Mouse (Mus musculus) forebrain, embryonic 11.5 days (tissue): ENCODE measurements at regions not wholly inside any gene's neighbourhood (a gene's known extent, or its start where the extent isn't known, plus 50 kb on each side); places are given as distances from the start of the nearest gene placed in this dataset.

Experiments
- ATAC-seq: fragments of 200-750 bp; cut with Nextera tagmentation; replicated peaks from 2 replicates; pipeline ENCODE4 v1.8.0; 2017; ENCODE audit warnings: moderate TSS enrichment; ENCODE audit not compliant: low FRiP score
- DNase-seq: peaks from one replicate; pipeline ENCODE4 v3.0.0-alpha.2; 2017; ENCODE audit warnings: low spot score
- H3K27ac ChIP-seq: fragments of 300-500 bp; sonication (generic); 2 replicates; pipeline ENCODE4 v1.5.1; 2014; ENCODE audit warnings: low read depth, low read length
- H3K27me3 ChIP-seq: fragments of 300-500 bp; sonication (generic); 2 replicates; pipeline ENCODE4 v1.6.1; 2014; ENCODE audit warnings: mild to moderate bottlenecking, low read length, mixed read lengths; ENCODE audit not compliant: control insufficient read depth, insufficient read depth
- H3K36me3 ChIP-seq: fragments of 300-500 bp; sonication (generic); 2 replicates; pipeline ENCODE4 v1.6.1; 2014; ENCODE audit warnings: mild to moderate bottlenecking, low read length, moderate library complexity, mixed read lengths; ENCODE audit not compliant: control insufficient read depth, insufficient read depth
- H3K4me1 ChIP-seq: fragments of 300-500 bp; sonication (generic); replicated peaks from 2 replicates; pipeline ENCODE4 v1.6.1; 2014; ENCODE audit warnings: low read length, mixed read lengths; ENCODE audit not compliant: control insufficient read depth, insufficient read depth
- H3K4me2 ChIP-seq: fragments of 300-500 bp; sonication (generic); 2 replicates; pipeline ENCODE4 v1.6.1; 2014; ENCODE audit warnings: low read depth, mild to moderate bottlenecking, low read length, moderate library complexity, mixed read lengths; ENCODE audit not compliant: severe bottlenecking
- H3K4me3 ChIP-seq: fragments of 300-500 bp; sonication (generic); 2 replicates; pipeline ENCODE4 v1.5.1; 2014; ENCODE audit warnings: low read depth, low read length
- H3K9ac ChIP-seq: fragments of 300-500 bp; sonication (generic); 2 replicates; pipeline ENCODE4 v1.6.1; 2014; ENCODE audit warnings: low read length
- H3K9me3 ChIP-seq: fragments of 300-500 bp; sonication (generic); 2 replicates; pipeline ENCODE4 v1.6.1; 2016; ENCODE audit warnings: low read length, mixed read lengths; ENCODE audit not compliant: control insufficient read depth
- WGBS: fragments of 180-500 bp; shearing (Covaris S2); extraction: QIAGEN DNeasy Blood & Tissue Kit; methylation state at CpG from one replicate; pipeline ENCODE4 v1.1.7; 2014; 5-methylcytosine and 5-hydroxymethylcytosine counted together

DNA sequence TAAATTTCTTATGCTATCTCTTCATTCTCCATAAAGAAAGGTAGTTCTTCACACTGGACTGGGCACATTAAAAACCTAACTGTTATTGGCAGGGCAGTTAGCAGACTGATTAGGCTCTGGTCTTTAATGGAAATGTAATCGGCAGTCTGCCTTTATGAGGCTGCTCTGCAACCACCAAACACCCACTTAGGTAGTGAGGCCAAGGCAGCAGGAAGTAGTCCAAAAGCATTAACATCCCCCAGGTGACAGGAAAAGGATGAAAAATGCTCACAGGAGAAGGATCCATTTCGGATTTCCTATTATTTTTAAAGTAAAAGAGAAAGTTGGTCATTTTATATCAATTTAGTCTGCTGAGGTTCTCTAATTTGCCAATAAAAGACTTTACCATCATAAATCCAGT lies 528.9 kb upstream of the Dppa4 start:
- no peak overlapping the region for H3K9ac ChIP-seq

DNA sequence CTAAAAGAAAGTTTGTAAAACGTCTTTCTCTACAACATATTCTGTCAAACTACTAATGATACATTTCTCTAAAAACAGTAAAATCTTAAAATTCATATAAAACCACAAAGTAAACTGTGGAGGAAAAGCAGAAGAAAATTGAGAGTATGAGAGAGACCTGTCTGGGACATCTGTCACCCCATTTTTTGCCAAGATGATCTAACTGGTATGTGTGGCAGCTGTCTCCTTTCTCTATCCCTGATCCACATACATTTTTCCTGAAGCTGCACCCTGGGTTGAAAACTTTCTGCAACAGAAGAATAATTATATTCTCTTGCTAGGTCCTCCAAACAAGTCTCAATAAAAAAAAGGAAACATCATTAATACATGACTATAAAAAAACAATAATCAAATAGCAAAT lies 525.2 kb upstream of the Dppa4 start:
- WGBS, result 67% methylated on average over 1 of the region's 1 CpGs
- no peak for ATAC-seq
- H3K27me3 ChIP-seq, result no peaks in the 10 kb centered on the region

More for the DNA sequence above, 528.9 kb upstream of the Dppa4 start:
- Histone ChIP-seq H3K4me1 (no peaks in the 10 kb centered on the region), H3K27ac (no peak overlapping the region), H3K36me3 (no peaks in the 10 kb centered on the region), H3K4me2 (no peak overlapping the region), H3K27me3 (no peaks in the 10 kb centered on the region), H3K9me3 (no peaks in the 10 kb centered on the region), H3K4me3 (no peak overlapping the region)
- ATAC-seq, result no peak
- 80% methylated on average over 2 of the region's 2 CpGs for WGBS
- DNase-seq, result no peak

DNA sequence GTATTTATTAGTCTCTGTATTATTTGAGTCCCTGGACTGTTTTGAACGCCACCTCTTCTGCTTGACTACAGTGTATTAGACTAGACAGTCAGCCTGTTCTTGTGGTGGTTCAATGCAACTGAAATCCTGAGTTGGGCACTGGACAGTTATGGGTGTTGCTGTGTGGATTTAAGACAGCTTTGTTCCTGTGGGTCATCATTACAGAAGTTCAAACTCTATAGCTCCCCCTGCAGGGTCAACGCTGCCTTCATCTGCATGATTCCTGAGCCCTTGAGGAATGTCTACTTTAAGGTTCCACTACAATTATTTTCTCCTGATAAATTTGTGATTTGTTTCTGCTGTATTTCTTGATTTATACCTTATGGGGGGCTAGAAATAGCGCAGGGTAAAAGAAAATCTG lies 517.8 kb upstream of the Dppa4 start:
- no peaks in the 10 kb centered on the region for H3K4me1 ChIP-seq
- no peaks in the 10 kb centered on the region for H3K36me3 ChIP-seq
- no peak overlapping the region for H3K4me3 ChIP-seq
- ATAC-seq, result peak; percentile 24; the same call in 1 of the 2 replicates
- no peaks in the 10 kb centered on the region for H3K27me3 ChIP-seq
- H3K4me2 ChIP-seq, result no peak overlapping the region
- no peaks in the 10 kb centered on the region for H3K9me3 ChIP-seq
- peak; percentile 55 for DNase-seq
- H3K9ac ChIP-seq, result no peak overlapping the region
- H3K27ac ChIP-seq, result no peak overlapping the region
- WGBS, result 67% methylated on average over 3 of the region's 3 CpGs

More for the DNA sequence above, 525.2 kb upstream of the Dppa4 start:
- no peak overlapping the region for H3K4me2 ChIP-seq
- H3K36me3 ChIP-seq, result no peaks in the 10 kb centered on the region
- no peak overlapping the region for H3K4me3 ChIP-seq
- no peaks in the 10 kb centered on the region for H3K4me1 ChIP-seq
- DNase-seq, result no peak
- H3K9ac ChIP-seq, result no peak overlapping the region
- H3K27ac ChIP-seq, result no peak overlapping the region
- no peaks in the 10 kb centered on the region for H3K9me3 ChIP-seq

DNA sequence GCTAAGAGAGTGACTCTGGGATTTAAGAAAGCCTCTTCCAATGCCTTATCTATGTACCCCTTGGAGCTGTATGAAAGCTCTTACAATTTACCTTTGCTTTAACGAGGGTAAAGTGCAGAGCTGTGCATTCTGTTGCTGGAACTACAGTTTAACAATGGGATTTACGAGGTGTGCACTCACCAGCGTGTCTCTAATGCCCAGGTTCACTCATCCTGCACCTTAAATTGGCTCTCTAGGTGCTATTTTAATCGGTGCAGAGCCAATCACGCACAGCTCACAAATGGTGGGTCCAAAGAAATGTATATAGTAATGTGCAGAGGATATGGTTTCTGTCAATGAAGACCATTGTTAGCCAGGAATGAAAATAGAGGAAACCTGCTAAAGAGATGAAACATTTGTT lies 495.0 kb upstream of the Dppa4 start:
- H3K4me3 ChIP-seq, result no peak overlapping the region
- H3K27me3 ChIP-seq, result no peaks in the 10 kb centered on the region
- DNase-seq (no peak), ATAC-seq (no peak)
- H3K27ac ChIP-seq, result no peak overlapping the region
- no peaks in the 10 kb centered on the region for H3K4me1 ChIP-seq
- H3K4me2 ChIP-seq, result no peak overlapping the region
- H3K36me3 ChIP-seq, result no peaks in the 10 kb centered on the region
- 74% methylated on average over 5 of the region's 5 CpGs for WGBS
- H3K9me3 ChIP-seq, result no peaks in the 10 kb centered on the region
- no peak overlapping the region for H3K9ac ChIP-seq

DNA sequence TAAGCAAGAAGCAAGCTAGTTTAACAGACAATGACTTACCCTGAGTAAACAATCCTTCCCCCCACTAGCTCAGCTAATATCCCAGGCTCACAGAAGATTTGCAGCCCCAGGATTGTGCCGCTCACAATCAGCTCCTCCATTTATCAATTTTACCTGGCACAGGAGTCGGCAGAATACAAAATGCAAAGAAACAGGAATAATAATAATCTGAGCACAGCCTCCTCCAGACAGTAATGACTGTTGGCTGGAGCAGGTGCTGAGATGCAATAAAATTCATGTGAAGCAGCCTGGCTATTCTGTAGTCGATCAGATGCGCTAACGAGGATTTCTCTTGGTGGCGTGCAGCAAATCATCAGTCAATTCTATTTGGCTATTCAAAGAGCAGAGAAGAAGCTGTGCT lies 492.9 kb upstream of the Dppa4 start:
- DNase-seq, result no peak
- 76% methylated on average over 6 of the region's 6 CpGs for WGBS
- no peak for ATAC-seq

DNA sequence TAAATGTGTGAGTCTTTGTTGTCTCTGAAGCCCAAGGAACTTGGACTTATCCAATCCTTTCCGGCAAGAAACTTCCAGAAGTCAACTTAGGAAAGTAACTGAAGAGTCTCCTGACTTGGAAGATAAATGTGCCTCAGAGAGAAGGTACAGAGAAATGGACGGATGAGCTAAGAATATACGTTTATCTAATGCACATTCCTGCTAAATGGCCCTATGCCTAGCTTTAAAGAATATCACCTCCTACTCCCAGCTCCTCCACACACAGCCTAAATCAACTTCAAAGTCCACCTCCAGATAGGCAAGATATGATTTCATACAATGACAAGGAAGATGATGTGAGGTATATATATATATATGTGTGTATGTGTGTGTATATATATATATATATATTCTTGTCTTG lies 492.1 kb upstream of the Dppa4 start:
- no peaks in the 10 kb centered on the region for H3K27me3 ChIP-seq
- H3K4me3 ChIP-seq, result no peak overlapping the region
- ATAC-seq (no peak), DNase-seq (no peak)
- 91% methylated on average over 3 of the region's 3 CpGs for WGBS
- no peaks in the 10 kb centered on the region for H3K9me3 ChIP-seq
- H3K4me2 ChIP-seq, result no peak overlapping the region
- no peaks in the 10 kb centered on the region for H3K36me3 ChIP-seq
- no peak overlapping the region for H3K27ac ChIP-seq
- H3K9ac ChIP-seq, result no peak overlapping the region
- H3K4me1 ChIP-seq, result no peaks in the 10 kb centered on the region

More for the DNA sequence above, 492.9 kb upstream of the Dppa4 start:
- H3K4me2 ChIP-seq, result no peak overlapping the region
- no peak overlapping the region for H3K9ac ChIP-seq
- no peak overlapping the region for H3K27ac ChIP-seq
- no peak overlapping the region for H3K4me3 ChIP-seq
- no peaks in the 10 kb centered on the region for H3K9me3 ChIP-seq
- no peaks in the 10 kb centered on the region for H3K4me1 ChIP-seq
- H3K27me3 ChIP-seq, result no peaks in the 10 kb centered on the region
- no peaks in the 10 kb centered on the region for H3K36me3 ChIP-seq

DNA sequence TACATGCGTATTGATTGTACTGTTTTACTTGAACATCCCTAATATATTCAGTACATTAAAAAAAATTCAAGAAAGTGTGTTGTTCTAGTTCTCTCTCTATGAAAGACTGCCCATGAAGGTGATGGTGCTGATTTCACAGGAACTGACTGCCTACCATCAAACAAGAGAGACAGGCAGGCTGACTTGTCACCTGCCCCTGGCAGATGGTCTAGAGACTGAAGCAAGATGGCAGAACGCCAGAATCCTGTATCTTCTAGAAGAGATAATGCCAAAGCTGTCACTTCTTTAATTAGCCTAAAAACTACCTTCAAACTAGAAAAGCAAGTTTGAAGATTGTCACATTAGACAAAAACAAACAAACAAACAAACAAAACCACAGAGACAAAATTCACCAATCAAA lies 484.7 kb upstream of the Dppa4 start:
- Histone ChIP-seq H3K4me3 (no peak overlapping the region), H3K9ac (no peak overlapping the region), H3K36me3 (no peaks in the 10 kb centered on the region), H3K27me3 (no peaks in the 10 kb centered on the region), H3K27ac (no peak overlapping the region), H3K4me2 (no peak overlapping the region), H3K4me1 (no peaks in the 10 kb centered on the region), H3K9me3 (no peaks in the 10 kb centered on the region)
- no peak for ATAC-seq
- 85% methylated on average over 2 of the region's 2 CpGs for WGBS
- DNase-seq, result no peak

DNA sequence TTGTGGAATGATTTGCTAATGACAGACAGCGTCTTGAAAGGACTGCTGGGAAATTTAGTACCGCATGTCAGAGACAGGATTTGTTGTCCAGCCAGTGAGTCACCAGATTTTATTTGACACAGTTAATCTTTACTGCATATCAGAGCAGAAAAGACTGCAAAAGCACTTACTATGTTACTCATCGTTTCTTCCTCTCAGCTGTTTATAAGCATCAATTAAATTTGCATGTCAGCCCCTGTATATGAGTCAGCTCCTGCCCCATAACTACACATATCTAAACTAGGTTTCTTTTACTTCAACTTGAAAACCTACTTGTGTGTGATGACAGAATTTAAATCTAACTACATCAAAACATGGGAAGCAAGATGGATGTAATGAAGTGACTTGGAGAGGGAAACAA lies 440.4 kb upstream of the Dppa4 start:
- H3K27me3 ChIP-seq, result no peaks in the 10 kb centered on the region
- no peaks in the 10 kb centered on the region for H3K36me3 ChIP-seq
- H3K27ac ChIP-seq, result no peak overlapping the region
- DNase-seq (no peak), ATAC-seq (no peak)
- no peaks in the 10 kb centered on the region for H3K9me3 ChIP-seq
- H3K4me1 ChIP-seq, result no peaks in the 10 kb centered on the region
- no peak overlapping the region for H3K9ac ChIP-seq
- no peak overlapping the region for H3K4me2 ChIP-seq
- 88% methylated on average over 3 of the region's 3 CpGs for WGBS
- H3K4me3 ChIP-seq, result no peak overlapping the region

DNA sequence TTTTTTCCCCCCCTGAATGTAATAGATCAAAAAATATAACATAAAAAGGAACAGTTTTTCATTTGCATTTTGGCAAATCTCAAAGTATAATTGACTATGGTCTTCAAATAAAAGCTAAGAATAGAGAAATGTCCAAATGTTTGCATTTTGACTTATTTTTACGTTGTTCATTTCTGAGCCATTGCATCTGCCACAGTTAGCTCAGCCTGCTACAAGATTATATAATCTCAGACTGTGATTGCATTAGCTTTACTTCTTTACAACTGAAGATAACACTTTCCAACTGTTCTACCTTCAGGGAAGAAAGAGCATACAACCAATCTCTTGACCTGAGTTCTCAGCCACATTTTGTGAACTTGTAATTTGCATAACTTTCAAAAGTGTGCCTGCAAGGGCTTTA lies 431.9 kb upstream of the Dppa4 start:
- H3K4me2 ChIP-seq, result no peak overlapping the region
- DNase-seq (no peak), ATAC-seq (no peak)
- H3K9ac ChIP-seq, result no peak overlapping the region
- H3K27ac ChIP-seq, result no peak overlapping the region
- H3K27me3 ChIP-seq, result no peaks in the 10 kb centered on the region
- 88% methylated on average over 1 of the region's 1 CpGs for WGBS
- H3K4me3 ChIP-seq, result no peak overlapping the region
- no peaks in the 10 kb centered on the region for H3K9me3 ChIP-seq
- no peaks in the 10 kb centered on the region for H3K4me1 ChIP-seq
- no peaks in the 10 kb centered on the region for H3K36me3 ChIP-seq
